Mouse (Mus musculus) E14TG2a.4 (cell line): Measurements from ENCODE around the gene Tm4sf20.

Source experiments
- CTCF ChIP-seq: conservative IDR thresholded peaks from 2 replicates; pipeline ENCODE4 v1.5.1; 2014; ENCODE audit warnings: low read length
- POU5F1 ChIP-seq: IDR thresholded peaks from 2 replicates; pipeline ENCODE4 v1.6.1; 2014; ENCODE audit warnings: low read length, borderline replicate concordance

DNA sequence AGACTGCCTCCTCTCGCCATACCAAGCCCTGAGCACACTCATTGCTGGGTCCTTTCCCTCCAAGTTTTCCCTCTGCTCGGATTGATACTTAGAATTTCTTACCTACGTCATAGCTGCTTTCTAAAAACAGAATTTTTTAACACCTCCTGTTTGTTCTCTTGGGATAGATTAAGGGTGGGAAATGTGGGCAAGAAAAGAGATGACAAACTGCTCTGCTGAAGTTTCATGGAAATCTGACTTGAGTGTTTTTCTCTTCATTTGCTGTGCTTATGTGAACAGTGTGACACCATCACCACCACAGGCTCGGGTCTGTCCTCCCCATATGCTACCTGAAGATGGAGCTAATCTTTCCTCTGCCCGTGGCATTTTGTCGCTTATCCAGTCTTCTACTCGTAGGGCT lies 26.7 kb downstream of the Tm4sf20 start:
- TF ChIP-seq POU5F1 (no peak), CTCF (no peak)
